Mouse (Mus musculus): ENCODE measurements at regions not wholly inside any gene's neighbourhood (a gene's known extent, or its start where the extent isn't known, plus 50 kb on each side); places are given as distances from the start of the nearest gene placed in this dataset.

GRCm38 (mm10) chr1:136723839-136724443 lies 99.2 kb downstream of the Zfp281 start:
- WGBS = 89% methylated on average over 13 of the region's 13 CpGs
- no peak overlapping the region for H3K4me3 ChIP-seq
- H3K9me3 ChIP-seq = no peaks in the 10 kb centered on the region
- no peaks in the 10 kb centered on the region for H3K27me3 ChIP-seq (replicated peaks)
- H3K36me3 ChIP-seq = no peaks in the 10 kb centered on the region
- no peak overlapping the region for H3K4me2 ChIP-seq
- H3K27ac ChIP-seq (replicated peaks) = no peak overlapping the region
- no peak for ATAC-seq (ENCODE audit: extremely low read depth, insufficient number of reproducible peaks, low FRiP score, low TSS enrichment)
- H3K9ac ChIP-seq = no peak overlapping the region
- peaks cover 4% of the 10 kb centered on the region; the same call in 1 of the 2 replicates for H3K4me1 ChIP-seq

DNA sequence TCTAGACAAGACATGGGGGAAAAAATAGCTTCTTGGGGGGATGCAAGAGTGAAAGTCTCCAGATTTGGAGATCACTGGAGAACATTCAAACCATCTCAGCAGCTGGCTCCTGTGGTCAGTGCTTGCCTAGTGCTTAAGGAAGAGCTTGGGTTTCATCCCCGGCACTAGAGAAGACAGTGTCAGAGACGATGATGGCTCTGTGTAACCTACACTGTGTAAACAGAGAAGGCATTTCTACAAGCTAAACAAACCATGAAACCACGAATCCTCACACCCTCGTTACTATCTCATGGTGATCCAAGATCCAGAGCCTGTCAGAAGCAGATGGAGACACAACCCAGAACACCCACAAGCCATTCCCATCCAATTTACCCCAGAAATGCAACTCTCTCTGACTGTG lies 100.5 kb downstream of the Zfp281 start:
- no peaks in the 10 kb centered on the region for H3K9me3 ChIP-seq
- no peak overlapping the region for H3K4me3 ChIP-seq
- ATAC-seq (ENCODE audit: extremely low read depth, insufficient number of reproducible peaks, low FRiP score, low TSS enrichment) = no peak
- 21% methylated on average over 4 of the region's 4 CpGs for WGBS
- no peak overlapping the region for H3K4me2 ChIP-seq
- H3K36me3 ChIP-seq = no peaks in the 10 kb centered on the region
- H3K4me1 ChIP-seq = no peaks in the 10 kb centered on the region
- no peak overlapping the region for H3K27ac ChIP-seq (replicated peaks)
- H3K9ac ChIP-seq = no peak overlapping the region
- no peaks in the 10 kb centered on the region for H3K27me3 ChIP-seq (replicated peaks)

DNA sequence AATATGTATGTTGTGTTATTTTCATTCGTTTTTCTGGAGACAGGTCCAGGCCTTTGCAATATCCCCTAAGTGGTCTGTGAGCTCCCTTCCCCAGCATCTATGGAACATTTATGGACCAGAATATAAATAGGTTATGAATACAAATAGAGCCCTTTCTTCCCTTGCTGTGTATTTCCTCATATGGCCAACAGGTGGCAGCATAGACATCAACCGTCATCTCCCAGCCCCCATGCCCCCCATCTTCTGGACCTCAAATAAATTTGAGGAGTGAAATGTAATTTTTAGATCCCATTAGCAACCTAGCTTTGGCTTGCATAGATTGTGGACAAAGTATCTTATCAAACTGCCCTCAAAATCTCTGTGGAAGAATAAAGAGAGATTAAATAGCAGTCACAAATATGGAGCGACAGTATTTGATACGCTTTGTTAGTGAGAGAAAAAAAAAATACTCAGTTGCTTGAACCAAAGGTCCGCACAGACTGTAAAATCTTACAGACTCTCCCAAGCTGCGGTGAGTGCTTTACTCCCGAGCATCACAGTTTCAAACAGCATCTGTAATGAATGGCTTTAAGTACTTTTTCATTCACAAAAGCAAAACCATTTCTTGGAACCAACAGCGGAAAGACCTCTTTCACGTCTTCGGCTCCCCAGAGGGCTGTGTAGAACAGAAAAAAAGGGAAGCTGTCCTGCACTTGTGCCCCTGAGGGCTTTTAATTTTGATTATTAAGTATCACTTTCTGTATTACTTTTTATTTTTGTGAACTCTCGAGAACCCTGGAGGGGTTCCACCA lies 101.6 kb downstream of the Zfp281 start:
- Histone ChIP-seq H3K4me1 (0 out of 2 replicates have a peak, but pooled peaks cover 3% of the 10 kb centered on the region), H3K9ac (no peak overlapping the region), H3K36me3 (no peaks in the 10 kb centered on the region), H3K27me3 (replicated peaks) (peaks cover 8% of the 10 kb centered on the region; the same call in 1 of the 2 replicates), H3K27ac (replicated peaks) (no peak overlapping the region), H3K4me2 (no peak overlapping the region), H3K4me3 (no peak overlapping the region), H3K9me3 (no peaks in the 10 kb centered on the region)
- 62% methylated on average over 11 of the region's 11 CpGs for WGBS
- no peak for ATAC-seq (ENCODE audit: extremely low read depth, insufficient number of reproducible peaks, low FRiP score, low TSS enrichment)

- H3K27me3 ChIP-seq (replicated peaks) = peaks cover 8% of the 10 kb centered on the region; the same call in 1 of the 2 replicates
- H3K9me3 ChIP-seq = no peaks in the 10 kb centered on the region
- ATAC-seq (ENCODE audit: extremely low read depth, insufficient number of reproducible peaks, low FRiP score, low TSS enrichment) = no peak
- 63% methylated on average over 7 of the region's 7 CpGs for WGBS
- no peak overlapping the region for H3K4me3 ChIP-seq
- 0 out of 2 replicates have a peak, but pooled peaks cover 3% of the 10 kb centered on the region for H3K4me1 ChIP-seq
- no peaks in the 10 kb centered on the region for H3K36me3 ChIP-seq
- H3K27ac ChIP-seq (replicated peaks) = no peak overlapping the region
- no peak overlapping the region for H3K9ac ChIP-seq
- H3K4me2 ChIP-seq = no peak overlapping the region
These were observed 103.3 kb downstream of the Zfp281 start for GRCm38 (mm10) chr1:136727868-136728631.

DNA sequence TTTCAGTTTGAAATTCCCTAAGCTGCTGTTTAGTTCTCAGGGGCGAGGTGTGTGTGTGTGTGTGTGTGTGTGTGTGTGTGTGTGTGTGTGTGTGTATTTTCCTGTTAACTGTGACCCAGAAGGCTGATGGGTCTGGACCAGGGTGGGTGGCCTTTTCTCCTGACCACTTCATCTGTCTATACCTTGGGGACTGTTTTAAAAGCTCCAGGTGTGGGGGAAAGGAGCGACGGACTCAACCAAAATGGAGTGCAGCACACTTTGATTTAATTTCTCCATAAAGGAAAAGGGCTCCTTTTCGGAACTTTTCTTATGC lies 103.9 kb downstream of the Zfp281 start:
- H3K36me3 ChIP-seq = no peaks in the 10 kb centered on the region
- 86% methylated on average over 4 of the region's 4 CpGs for WGBS
- no peaks in the 10 kb centered on the region for H3K9me3 ChIP-seq
- no peak overlapping the region for H3K4me2 ChIP-seq
- H3K27ac ChIP-seq (replicated peaks) = no peak overlapping the region
- no peak overlapping the region for H3K4me3 ChIP-seq
- peaks cover 8% of the 10 kb centered on the region; the same call in 1 of the 2 replicates for H3K27me3 ChIP-seq (replicated peaks)
- H3K4me1 ChIP-seq = 0 out of 2 replicates have a peak, but pooled peaks cover 3% of the 10 kb centered on the region
- ATAC-seq (ENCODE audit: extremely low read depth, insufficient number of reproducible peaks, low FRiP score, low TSS enrichment) = no peak
- no peak overlapping the region for H3K9ac ChIP-seq

- no peak overlapping the region for H3K4me2 ChIP-seq
- 0 out of 2 replicates have a peak, but pooled peaks cover 3% of the 10 kb centered on the region for H3K4me1 ChIP-seq
- H3K9ac ChIP-seq = no peak overlapping the region
- no peak for ATAC-seq (ENCODE audit: extremely low read depth, insufficient number of reproducible peaks, low FRiP score, low TSS enrichment)
- peaks cover 8% of the 10 kb centered on the region; the same call in 1 of the 2 replicates for H3K27me3 ChIP-seq (replicated peaks)
- no peak overlapping the region for H3K4me3 ChIP-seq
- no peak overlapping the region for H3K27ac ChIP-seq (replicated peaks)
- no peaks in the 10 kb centered on the region for H3K9me3 ChIP-seq
- 27% methylated on average over 11 of the region's 11 CpGs for WGBS
- H3K36me3 ChIP-seq = no peaks in the 10 kb centered on the region
These were observed 105.9 kb downstream of the Zfp281 start for GRCm38 (mm10) chr1:136730638-136731037.

GRCm38 (mm10) chr1:136738030-136738429 lies 113.3 kb downstream of the Zfp281 start:
- Histone ChIP-seq H3K9ac (no peak overlapping the region), H3K4me1 (no peaks in the 10 kb centered on the region), H3K4me3 (no peak overlapping the region), H3K9me3 (no peaks in the 10 kb centered on the region), H3K36me3 (no peaks in the 10 kb centered on the region), H3K4me2 (no peak overlapping the region), H3K27ac (replicated peaks) (no peak overlapping the region), H3K27me3 (replicated peaks) (no peaks in the 10 kb centered on the region)
- ATAC-seq (ENCODE audit: extremely low read depth, insufficient number of reproducible peaks, low FRiP score, low TSS enrichment) = no peak
- 24% methylated on average over 5 of the region's 5 CpGs for WGBS

DNA sequence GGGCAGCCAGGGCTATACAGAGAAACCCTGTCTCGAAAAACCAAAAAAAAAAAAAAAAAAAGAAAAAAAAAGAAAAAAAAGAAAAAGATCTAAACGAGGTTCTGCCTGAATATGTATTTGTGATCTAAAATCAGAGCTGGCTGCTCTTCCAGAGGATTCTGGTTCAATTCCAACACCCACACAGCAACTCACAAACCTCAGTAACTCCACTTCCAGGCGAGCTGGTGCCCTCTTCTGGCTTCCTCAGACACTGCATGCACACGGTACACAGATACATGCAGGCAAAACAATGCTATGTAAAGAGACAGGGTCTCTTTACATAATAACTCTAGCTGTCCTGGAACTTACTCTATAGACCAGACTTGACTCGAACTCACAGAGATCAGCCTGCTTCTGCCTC lies 114.8 kb downstream of the Zfp281 start:
- Histone ChIP-seq H3K9ac (no peak overlapping the region), H3K27me3 (replicated peaks) (no peaks in the 10 kb centered on the region), H3K9me3 (no peaks in the 10 kb centered on the region), H3K36me3 (no peaks in the 10 kb centered on the region), H3K27ac (replicated peaks) (no peak overlapping the region), H3K4me1 (no peaks in the 10 kb centered on the region), H3K4me3 (no peak overlapping the region), H3K4me2 (no peak overlapping the region)
- WGBS = 74% methylated on average over 5 of the region's 5 CpGs
- ATAC-seq (ENCODE audit: extremely low read depth, insufficient number of reproducible peaks, low FRiP score, low TSS enrichment) = no peak

GRCm38 (mm10) chr1:136741061-136741460 lies 116.4 kb downstream of the Zfp281 start:
- no peak for ATAC-seq (ENCODE audit: extremely low read depth, insufficient number of reproducible peaks, low FRiP score, low TSS enrichment)
- Histone ChIP-seq H3K4me1 (no peaks in the 10 kb centered on the region), H3K4me3 (no peak overlapping the region), H3K9me3 (no peaks in the 10 kb centered on the region), H3K4me2 (no peak overlapping the region), H3K27ac (replicated peaks) (no peak overlapping the region), H3K27me3 (replicated peaks) (no peaks in the 10 kb centered on the region), H3K36me3 (no peaks in the 10 kb centered on the region), H3K9ac (no peak overlapping the region)
- WGBS = 82% methylated on average over 10 of the region's 10 CpGs

DNA sequence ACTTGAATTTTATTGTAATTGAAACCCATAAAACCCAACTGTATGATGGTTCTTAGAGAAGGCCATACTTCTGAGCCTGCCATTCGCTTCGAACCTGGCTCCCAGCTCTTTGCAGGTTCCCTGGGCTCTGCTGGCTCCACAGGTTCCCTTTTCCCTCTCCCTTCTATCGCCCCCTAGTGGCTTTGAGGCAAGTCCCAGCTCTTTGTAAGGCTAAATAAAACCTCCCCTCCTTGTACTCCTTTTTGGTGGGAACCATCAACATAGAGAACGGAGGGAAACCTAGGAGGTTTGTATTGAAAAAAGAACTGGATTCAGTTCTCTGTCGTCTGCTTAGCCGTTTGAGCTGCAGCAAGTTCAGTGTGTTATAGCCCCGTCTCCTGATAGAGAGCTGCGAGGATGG lies 124.5 kb downstream of the Zfp281 start:
- H3K4me1 ChIP-seq = no peaks in the 10 kb centered on the region
- WGBS = 52% methylated on average over 8 of the region's 8 CpGs
- H3K27me3 ChIP-seq (replicated peaks) = no peaks in the 10 kb centered on the region
- ATAC-seq (ENCODE audit: extremely low read depth, insufficient number of reproducible peaks, low FRiP score, low TSS enrichment) = no peak
- H3K36me3 ChIP-seq = no peaks in the 10 kb centered on the region
- H3K4me2 ChIP-seq = no peak overlapping the region
- no peak overlapping the region for H3K27ac ChIP-seq (replicated peaks)
- no peaks in the 10 kb centered on the region for H3K9me3 ChIP-seq
- no peak overlapping the region for H3K4me3 ChIP-seq
- H3K9ac ChIP-seq = no peak overlapping the region

DNA sequence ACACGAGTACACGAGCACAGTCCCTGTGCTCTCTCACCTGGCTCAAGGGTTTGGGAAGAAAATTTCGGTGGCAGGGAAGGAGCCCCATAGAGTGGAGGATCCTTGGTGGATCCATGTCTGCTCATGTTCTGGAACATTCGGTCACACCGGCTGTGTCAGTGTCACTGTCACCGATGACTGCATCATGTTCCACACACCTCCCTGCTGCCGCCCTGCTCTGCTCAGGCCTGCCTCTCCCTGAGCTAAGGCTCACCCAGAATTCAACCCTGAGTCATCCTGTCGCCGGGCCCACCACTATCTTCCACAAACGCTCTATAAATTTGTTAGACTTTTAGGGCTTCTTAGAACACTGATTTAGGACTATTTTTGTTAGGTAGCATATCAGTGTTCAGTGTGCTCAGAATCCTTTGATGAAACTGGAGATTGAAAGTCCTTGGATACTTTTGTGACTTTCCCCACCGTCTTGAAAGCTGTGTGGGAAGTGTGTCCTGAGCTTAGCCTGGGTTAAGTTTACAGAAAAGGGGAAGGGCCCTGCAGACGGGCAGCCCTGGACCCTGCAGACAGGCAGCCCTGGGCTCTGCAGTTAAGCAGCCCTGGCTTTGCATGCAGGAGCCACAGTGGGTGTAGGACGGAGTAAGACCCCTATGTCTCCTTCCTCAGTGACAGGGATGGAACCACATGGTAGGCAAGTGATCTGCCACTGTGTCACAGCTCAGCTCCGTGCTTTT lies 126.9 kb downstream of the Zfp281 start:
- 53% methylated on average over 14 of the region's 14 CpGs for WGBS
- H3K27ac ChIP-seq (replicated peaks) = no peak overlapping the region

More for the DNA sequence above, 126.9 kb downstream of the Zfp281 start:
- Histone ChIP-seq H3K36me3 (no peaks in the 10 kb centered on the region), H3K9me3 (no peaks in the 10 kb centered on the region), H3K9ac (no peak overlapping the region), H3K27me3 (replicated peaks) (no peaks in the 10 kb centered on the region), H3K4me2 (no peak overlapping the region), H3K4me1 (no peaks in the 10 kb centered on the region), H3K4me3 (no peak overlapping the region)
- no peak for ATAC-seq (ENCODE audit: extremely low read depth, insufficient number of reproducible peaks, low FRiP score, low TSS enrichment)

Data from heart, embryonic 13.5 days (tissue).